Mouse (Mus musculus) spleen, adult 12 weeks (tissue): ENCODE data around the gene D630003M21Rik.

Experiments used
- DNase-seq: peaks from one replicate; pipeline ENCODE4 v3.0.0; 2022; ENCODE audit warnings: low spot score

The D630003M21Rik gene

GRCm38 (mm10) chr2:158233106-158233505, 4.1 kb upstream of the D630003M21Rik start:
- no peak for DNase-seq

GRCm38 (mm10) chr2:158232414-158232813, 3.4 kb upstream of the D630003M21Rik start:
- no peak for DNase-seq

GRCm38 (mm10) chr2:158231071-158231470, 2.0 kb upstream of the D630003M21Rik start:
- no peak for DNase-seq

- DNase-seq = no peak
These were observed 1.6 kb upstream of the D630003M21Rik start for GRCm38 (mm10) chr2:158230617-158231016.

GRCm38 (mm10) chr2:158229503-158229892, 476 bp upstream of the D630003M21Rik start:
- no peak for DNase-seq

- no peak for DNase-seq
These were observed 3.7 kb downstream of the D630003M21Rik start for GRCm38 (mm10) chr2:158225301-158225700.

GRCm38 (mm10) chr2:158223497-158223896, 5.5 kb downstream of the D630003M21Rik start:
- no peak for DNase-seq

GRCm38 (mm10) chr2:158222664-158223063, 6.4 kb downstream of the D630003M21Rik start:
- DNase-seq = no peak

GRCm38 (mm10) chr2:158221446-158222084, 7.5 kb downstream of the D630003M21Rik start:
- no peak for DNase-seq

- no peak for DNase-seq
These were observed 9.5 kb downstream of the D630003M21Rik start for GRCm38 (mm10) chr2:158219562-158219961.

GRCm38 (mm10) chr2:158216510-158216909, 12.5 kb downstream of the D630003M21Rik start:
- no peak for DNase-seq

- no peak for DNase-seq
These were observed 13.5 kb downstream of the D630003M21Rik start for GRCm38 (mm10) chr2:158215283-158216117.

GRCm38 (mm10) chr2:158211764-158212471, 17.1 kb downstream of the D630003M21Rik start:
- DNase-seq = no peak

- DNase-seq = no peak
These were observed 18.1 kb downstream of the D630003M21Rik start for GRCm38 (mm10) chr2:158210958-158211357.

- DNase-seq = no peak
These were observed 18.5 kb downstream of the D630003M21Rik start for GRCm38 (mm10) chr2:158210503-158210902.

GRCm38 (mm10) chr2:158209776-158210175, 19.2 kb downstream of the D630003M21Rik start:
- no peak for DNase-seq

- DNase-seq = no peak
These were observed 21.2 kb downstream of the D630003M21Rik start for GRCm38 (mm10) chr2:158207848-158208247.

GRCm38 (mm10) chr2:158204114-158204513, 24.9 kb downstream of the D630003M21Rik start:
- peak; percentile 56 for DNase-seq

- DNase-seq = no peak
These were observed 25.3 kb downstream of the D630003M21Rik start for GRCm38 (mm10) chr2:158203686-158204085.

GRCm38 (mm10) chr2:158199281-158199680, 29.7 kb downstream of the D630003M21Rik start:
- no peak for DNase-seq

- no peak for DNase-seq
These were observed 30.2 kb downstream of the D630003M21Rik start for GRCm38 (mm10) chr2:158198861-158199260.

GRCm38 (mm10) chr2:158197971-158198370, 31.1 kb downstream of the D630003M21Rik start:
- DNase-seq = no peak
